ENCODE assay signal across 8 mouse cellular contexts in the genomic region with DNA sequence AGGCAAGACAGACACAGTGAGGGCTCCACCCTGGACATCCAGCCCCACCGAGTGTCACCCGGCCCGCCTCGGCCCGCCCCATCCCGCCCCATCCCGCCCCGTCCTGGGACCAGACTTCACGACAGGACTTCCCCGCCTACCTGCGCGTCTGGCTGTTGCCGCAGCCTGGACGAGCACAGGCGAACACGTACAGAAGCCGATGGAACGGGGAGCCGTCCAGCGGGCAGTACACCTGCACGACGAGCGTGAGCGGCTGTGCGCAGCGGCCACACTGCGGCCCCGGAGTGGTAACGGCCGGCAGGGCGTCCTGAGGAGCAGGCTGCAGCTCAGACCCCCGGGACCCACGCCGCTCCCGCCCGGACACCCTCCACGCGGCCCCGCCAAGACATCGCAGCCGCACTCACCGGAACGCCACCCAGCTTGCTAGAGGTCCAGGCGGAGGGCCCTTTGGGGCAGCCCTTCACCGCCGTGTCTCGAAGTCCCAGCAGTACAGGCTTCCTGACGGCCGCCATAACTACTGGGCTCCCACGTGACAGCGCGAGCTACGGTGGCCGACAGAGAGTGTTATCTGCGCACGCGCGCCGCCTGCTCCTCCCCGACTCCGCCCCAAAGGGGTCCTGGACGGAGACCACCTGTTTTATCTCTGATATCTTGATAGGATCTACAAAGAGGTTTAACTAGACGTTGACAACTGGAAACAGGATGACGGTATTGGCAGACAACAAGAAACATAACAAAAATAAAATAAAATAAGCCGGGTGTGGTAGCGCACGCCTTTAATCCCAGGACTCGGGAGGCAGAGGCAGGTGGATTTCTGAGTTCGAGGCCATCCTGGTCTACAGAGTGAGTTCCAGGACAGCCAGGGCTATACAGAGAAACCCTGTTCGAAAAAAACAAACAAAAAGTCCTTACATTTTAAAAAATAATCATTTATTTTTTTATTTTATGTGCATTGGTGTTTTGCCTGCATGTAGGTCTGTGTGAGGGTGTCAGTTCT. TPM values are rescaled to one million over a fixed set of nuclear protein-coding genes. Genes with fewer than 3 reads are reported as not detected.
A peak's percentile ranks its signal among the peaks of the same experiment; 100 is the strongest.
DNase-seq lines count a peak whose midpoint lies in the region; ATAC-seq lines count a peak whose summit lies in the region.

A gene (minus strand): TSS at position 530 of the 997 bp plus-strand sequence.

- H3K36me3 ChIP-seq in hindbrain, embryonic 16.5 days (ENCODE audit: control insufficient read depth, insufficient read depth, low read length) = peaks cover 19% of the 10 kb centered on the region
- H3K36me3 ChIP-seq in macrophage (ENCODE audit: inconsistent target) = peaks cover 1% of the 10 kb centered on the region; the same call in 1 of the 2 replicates

- H3K4me3 ChIP-seq in hindbrain, embryonic 16.5 days (ENCODE audit: low read length) = peak within 1 kb of the TSS; percentile 62
- H3K4me3 ChIP-seq in macrophage (ENCODE audit: inconsistent target) = peak within 1 kb of the TSS; percentile 53

- peaks cover 36% of the 10 kb centered on the region for H3K79me2 ChIP-seq in macrophage (ENCODE audit: inconsistent target)

- peak within 1 kb of the TSS; percentile 72 for H3K9ac ChIP-seq in hindbrain, embryonic 16.5 days (ENCODE audit: low read depth, low read length)

- H3K4me2 ChIP-seq in hindbrain, embryonic 16.5 days (ENCODE audit: low read length) = peak within 1 kb of the TSS; percentile 90

- 0 out of 2 replicates have a peak, but pooled peaks cover 2% of the 10 kb centered on the region for H3K9me3 ChIP-seq in hindbrain, embryonic 16.5 days (ENCODE audit: control insufficient read depth, low read length)

- peak; percentile 96 for ATAC-seq in hindbrain, embryonic 16.5 days

- H3K4me1 ChIP-seq in hindbrain, embryonic 16.5 days (ENCODE audit: control insufficient read depth, insufficient read depth, low read depth, low read length) = peaks cover 8% of the 10 kb centered on the region

- H3K27me3 ChIP-seq in hindbrain, embryonic 16.5 days (replicated peaks; ENCODE audit: control insufficient read depth, insufficient read depth, low read length) = no peaks in the 10 kb centered on the region

- DNase-seq in T-cell, adult 2 months (ENCODE audit: low spot score) = peak; percentile 90
- DNase-seq in cerebellum, postnatal 36 days = peak; percentile 94
- peak; percentile 93 for DNase-seq in gastrocnemius, adult 18-20 months (ENCODE audit: low spot score)
- peak; percentile 91 to 93 for DNase-seq in left cerebral cortex, adult 18-20 months (ENCODE audit: low spot score in 2 of 2)
- peak; percentile 92 for DNase-seq in right cerebral cortex, adult 18-20 months
- DNase-seq in urinary bladder, postnatal 10 days (ENCODE audit: low spot score) = peak; percentile 83

- 4% methylated on average over 67 of the region's 70 CpGs for WGBS in hindbrain, embryonic 16.5 days
- under 1% methylated on average over 66 of the region's 70 CpGs for WGBS in macrophage (ENCODE audit: missing documents)

- H3K27ac ChIP-seq in hindbrain, embryonic 16.5 days (ENCODE audit: low read depth, low read length) = peak within 1 kb of the TSS; percentile 61; the same call in 1 of the 2 replicates
- peak within 1 kb of the TSS; percentile 50 for H3K27ac ChIP-seq in macrophage

RNA-seq across cellular contexts. Expression of the gene that starts here (rescaled TPM):
- 10 to 100 TPM; 13.7 to 15.0 TPM for total RNA-seq in gastrocnemius, adult 18-20 months (2021)
- 76.2 and 87.3 TPM in 2 replicates for polyA plus RNA-seq in hindbrain, embryonic 16.5 days (2015; fragmentation: Nextera tagmentation; extraction: Ambion mirVana)
- 10 to 100 TPM; 20.6 to 24.0 TPM for total RNA-seq in left cerebral cortex, adult 18-20 months (2021)
- 10 to 100 TPM in 22 of 26 experiments, 1 to 10 TPM in 4; 3.9 to 75.5 (median 26.3) TPM for total RNA-seq in macrophage (2018; cell fraction: chromatin; rRNA removed)
- 10 to 100 TPM; 10.4 to 27.9 (median 17.5) TPM for total RNA-seq in macrophage (2018; cell fraction: cytosol; rRNA removed)
- 10 to 100 TPM in 22 of 26 experiments, 1 to 10 TPM in 4; 4.4 to 51.6 (median 18.0) TPM for total RNA-seq in macrophage (2018; cell fraction: nucleus; rRNA removed)
- polyA plus RNA-seq in macrophage (2018) = 15.9 to 29.8 TPM (median 24.8 TPM) in 3 replicates

Comparison
In these comparisons a context has a peak if more than half of its experiments do, and no peak if none do; other contexts are left out.
1. Peak in every context shown above with its lines: DNase-seq, ATAC-seq, H3K4me3 ChIP-seq and H3K27ac ChIP-seq.